Mouse (Mus musculus) megakaryocyte, embryonic 14.5 days (primary cell): ENCODE measurements around the gene Mindy1.

Experiments
- FLI1 ChIP-seq: IDR thresholded peaks from 2 replicates; pipeline ENCODE4 v1.6.1; 2012; ENCODE audit warnings: low read length, inconsistent platforms, mixed read lengths
- GATA1 ChIP-seq: IDR thresholded peaks from 3 replicates; pipeline ENCODE4 v1.6.1; 2012; ENCODE audit warnings: mixed read lengths, low read length, inconsistent platforms, borderline replicate concordance

DNA sequence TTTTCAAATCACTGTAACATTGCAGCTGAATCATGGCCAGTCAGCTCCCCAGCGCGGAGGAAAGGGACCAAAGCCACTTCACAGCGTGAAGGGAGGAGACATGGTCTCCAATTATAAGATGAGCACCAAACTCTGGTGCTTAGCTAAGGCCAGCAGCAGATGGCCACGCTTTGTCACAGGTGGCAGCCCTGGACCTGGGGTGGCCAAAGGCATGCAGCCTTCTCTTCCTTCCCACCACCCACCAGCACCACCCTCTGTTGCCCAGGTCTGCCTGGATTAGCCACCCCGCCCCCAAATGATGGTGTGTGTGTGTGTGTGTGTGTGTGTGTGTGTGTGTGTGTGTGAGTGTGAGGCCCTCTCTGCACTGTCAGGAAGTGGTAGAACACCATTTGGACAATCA lies 7.7 kb upstream of the Mindy1 start:
- TF ChIP-seq GATA1 (no peak), FLI1 (no peak)
